Mouse (Mus musculus) heart, postnatal 14 days (tissue): ENCODE measurements around the gene Plxnb1. TPM values are rescaled to one million over a fixed set of nuclear protein-coding genes. Genes with fewer than 3 reads are reported as not detected.
"Not testable (repeated sequence)": the region's sequence is repeated elsewhere in the genome, so short reads cannot be mapped to it uniquely, and the experiment has no call there.

Source experiments
- DNase-seq, 2 experiments: peaks; one replicate each; pipeline ENCODE4 v3.0.0; 2021 to 2022
- intact Hi-C: fragments of 180-260 bp; cut with DNase I; formaldehyde crosslinking; loops from one replicate; pipeline ENCODE4 v1.15.1; 2025
- total RNA-seq, 2 experiments: library from RNA; stranded (reverse); gene quantifications; 2 replicates each; pipeline ENCODE4 v1.2.3; 2021

The Plxnb1 gene
- total RNA-seq, 2 experiments from 2014 or later: 16.3 to 20.0 TPM

DNA sequence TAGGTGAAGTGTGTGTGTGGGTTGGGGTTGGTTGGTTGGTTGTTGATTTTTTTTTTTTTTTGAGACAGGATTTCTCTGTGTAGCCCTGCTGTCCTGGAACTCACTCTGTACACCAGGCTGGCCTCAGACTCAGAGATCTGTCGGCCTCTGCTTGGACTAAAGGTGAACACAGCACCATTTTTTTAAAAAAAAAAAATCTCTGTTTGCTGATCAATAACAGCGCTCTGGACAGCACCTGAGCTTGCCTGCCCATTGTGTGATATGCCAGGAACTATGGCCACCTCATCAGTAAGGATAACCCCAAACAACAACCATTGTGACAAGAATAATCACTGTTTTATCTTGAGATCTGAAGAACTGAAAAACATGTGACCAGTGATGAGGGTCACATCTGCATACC lies 29.9 kb downstream of the Plxnb1 start:
- DNase-seq: no peak
- intact Hi-C loops: loop anchor here (10.0 kb wide), 1 partner anchor 740 kb away; no protein-coding TSS in a partner anchor

DNA sequence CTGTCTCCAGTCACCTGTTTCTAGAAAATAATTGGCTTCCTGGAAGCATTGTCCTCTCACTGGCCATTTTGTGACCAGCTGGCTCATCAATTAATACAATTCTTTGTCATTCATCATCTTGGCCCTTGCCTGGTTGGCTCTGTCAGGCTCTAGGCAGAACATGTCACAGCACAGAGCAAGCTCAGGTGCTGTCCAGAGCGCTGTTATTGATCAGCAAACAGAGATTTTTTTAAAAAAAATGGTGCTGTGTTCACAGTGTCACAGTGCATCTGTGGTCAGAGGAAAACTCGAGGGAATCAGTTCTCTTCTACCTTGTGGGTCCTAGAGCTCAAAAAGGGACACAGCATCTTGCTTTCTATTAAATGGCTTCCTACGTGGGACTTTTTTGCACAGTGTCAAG lies 30.3 kb downstream of the Plxnb1 start:
- no peak for DNase-seq
- intact Hi-C loops: loop anchor here (10.0 kb wide), 1 partner anchor 739 kb away; no protein-coding TSS in a partner anchor

DNA sequence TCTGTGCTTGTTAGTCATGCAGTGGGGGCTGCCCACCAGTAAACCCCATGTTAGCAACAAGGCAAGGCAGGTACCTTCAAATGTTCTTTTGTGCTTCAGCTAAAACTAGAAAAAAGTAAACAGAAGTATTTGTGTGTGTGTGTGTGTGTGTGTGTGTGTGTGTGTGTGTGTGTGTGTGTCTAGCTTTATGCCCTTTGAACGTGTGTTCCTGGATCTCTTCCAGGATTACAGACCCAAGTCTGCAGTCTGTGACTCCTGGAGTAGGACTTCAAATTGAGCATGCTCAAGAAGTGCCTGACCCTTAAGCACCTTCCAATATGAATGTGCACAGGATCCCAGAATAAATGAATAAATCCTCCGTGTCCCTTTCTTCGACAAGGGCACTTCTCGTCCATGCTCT lies 31.9 kb downstream of the Plxnb1 start:
- no peak for DNase-seq
- intact Hi-C loops: loop anchor here (10.0 kb wide), 1 partner anchor 738 kb away; no protein-coding TSS in a partner anchor

DNA sequence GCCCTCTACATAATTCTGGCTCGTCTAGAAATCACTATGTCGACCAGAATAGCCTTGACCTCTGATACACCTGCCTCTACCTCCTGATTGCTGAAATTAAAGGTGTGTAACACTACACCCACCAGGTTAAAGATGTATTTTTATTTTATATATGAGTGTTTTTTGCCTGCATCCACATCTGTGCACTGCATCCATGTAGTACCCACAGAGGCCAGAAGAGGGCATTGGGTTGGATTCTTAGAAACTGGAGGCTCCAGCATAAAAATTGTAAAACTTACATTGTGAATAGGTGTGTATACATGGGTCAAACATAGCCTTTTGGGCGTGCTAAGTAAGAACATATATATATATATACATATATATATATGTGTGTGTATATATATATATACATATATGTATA lies 33.0 kb downstream of the Plxnb1 start:
- peak in 1 of 2 experiments; percentile 60 for DNase-seq
- intact Hi-C loops: loop anchor here (10.0 kb wide), 1 partner anchor 737 kb away; no protein-coding TSS in a partner anchor

DNA sequence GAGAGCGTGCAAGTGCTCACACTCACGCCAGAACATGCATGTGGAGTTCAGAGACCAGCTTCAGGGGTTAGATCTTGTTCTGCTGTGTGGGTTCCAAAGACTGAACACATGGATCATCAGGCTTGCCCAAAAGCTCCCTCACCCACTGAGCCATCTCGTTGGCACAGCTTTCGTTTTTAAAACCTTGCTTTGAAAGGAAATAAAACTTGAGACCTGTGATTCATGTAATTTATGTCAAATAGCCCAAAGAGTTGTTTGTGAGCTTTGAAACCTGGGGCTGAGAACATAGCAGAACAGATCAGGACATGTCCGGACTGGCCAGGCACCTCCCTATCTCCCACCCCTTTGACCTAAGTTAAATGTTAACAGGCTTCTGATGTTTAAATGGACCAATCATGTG lies 34.9 kb downstream of the Plxnb1 start:
- intact Hi-C loops: no loop called here
- no peak for DNase-seq

DNA sequence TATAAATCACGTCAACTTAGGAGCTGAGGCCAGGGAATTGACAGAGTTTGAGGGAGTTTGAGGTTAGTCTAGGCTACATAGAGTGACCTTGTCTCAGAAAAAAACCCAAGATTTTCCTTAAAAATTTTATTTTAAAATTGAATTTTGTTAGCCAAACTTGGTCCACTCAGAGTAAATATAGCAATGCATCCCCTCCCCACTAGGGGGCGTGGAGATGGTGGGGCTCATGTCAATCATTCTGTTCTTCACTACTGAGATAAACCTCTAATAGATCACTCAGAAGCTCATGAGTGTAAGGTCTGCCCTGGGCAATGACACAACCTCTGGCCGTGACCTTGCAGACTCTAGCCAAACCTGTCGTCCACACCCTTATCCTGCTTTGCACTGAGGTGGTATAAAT lies 45.2 kb downstream of the Plxnb1 start:
- DNase-seq, intact Hi-C loops: not testable (repeated sequence)

DNA sequence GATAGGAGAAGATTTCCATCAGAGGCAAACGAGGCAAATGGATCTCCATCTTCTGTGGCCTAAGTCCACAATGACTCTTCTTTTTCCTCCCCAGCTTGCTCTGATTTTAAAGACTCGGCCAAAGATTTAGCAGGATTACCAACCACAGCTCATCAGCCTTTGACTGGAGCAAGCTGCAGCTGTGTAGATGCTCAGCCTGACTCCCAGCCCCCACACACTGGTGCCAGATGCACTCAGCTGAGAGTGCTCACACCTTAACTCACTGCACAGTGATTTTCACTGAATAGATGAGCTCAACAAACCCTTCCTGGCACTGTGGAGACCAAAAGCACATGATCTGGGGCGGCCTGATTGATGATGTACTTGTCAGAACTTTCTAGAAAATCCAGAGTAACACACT lies 66.8 kb downstream of the Plxnb1 start, which contains the start of gene Fbxw21:
TSS of gene Fbxw21 (minus strand) at position 101 of the 400 bp plus-strand sequence.
- no peak for DNase-seq
- intact Hi-C loops: no loop called here

DNA sequence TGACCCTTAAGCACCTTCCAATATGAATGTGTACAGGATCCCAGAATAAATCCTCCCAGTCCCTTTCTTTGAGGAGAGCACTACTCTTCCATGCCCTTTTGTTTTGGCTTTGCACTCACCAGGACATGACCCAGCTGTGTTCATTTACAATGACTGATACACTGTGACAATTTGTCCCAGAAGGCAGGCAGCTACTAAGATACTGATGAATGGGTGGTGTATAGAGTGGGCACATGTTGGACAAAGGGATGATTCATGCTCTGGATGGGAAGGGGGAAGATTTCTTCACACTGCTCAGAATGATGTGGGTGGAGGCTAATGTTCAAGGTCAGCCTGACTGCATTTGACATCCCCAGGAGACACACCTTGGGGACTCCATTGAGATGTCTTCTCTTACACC lies 72.1 kb downstream of the Plxnb1 start:
- intact Hi-C loops: no loop called here
- DNase-seq: no peak

Other genes with a start within 250 kb of the Plxnb1 start
- gene Slc26a6, start 242.1 kb upstream of the Plxnb1 start, total RNA-seq: 10 to 100 TPM; 27.0 TPM
- gene Tmem89, start 180.8 kb upstream of the Plxnb1 start, total RNA-seq: under 1 TPM in 1 of 2 experiments, not detected in 1; 0.41 TPM
- gene Uqcrc1, start 158.8 kb upstream of the Plxnb1 start, total RNA-seq: 1,000 to 10,000 TPM; 2,254 to 2,272 TPM
- gene Col7a1, start 141.8 kb upstream of the Plxnb1 start, total RNA-seq: 1 to 10 TPM in 1 of 2 experiments, under 1 TPM in 1; 0.33 to 1.1 TPM
- under 1 TPM in 1 of 2 experiments, not detected in 1; 0.20 TPM for gene Ucn2, start 109.4 kb upstream of the Plxnb1 start, total RNA-seq
- 1 to 10 TPM; 1.9 to 3.2 TPM for gene Pfkfb4, start 103.6 kb upstream of the Plxnb1 start, total RNA-seq
- gene Shisa5, start 56.8 kb upstream of the Plxnb1 start, total RNA-seq: 10 to 100 TPM; 49.5 to 50.0 TPM
- gene Trex1, start 35.7 kb upstream of the Plxnb1 start, total RNA-seq: 10 to 100 TPM; 10.4 to 10.6 TPM
- gene Atrip, start 21.3 kb upstream of the Plxnb1 start, total RNA-seq: 10 to 100 TPM in 1 of 2 experiments, 1 to 10 TPM in 1; 8.4 to 10.3 TPM
- gene Ccdc51, start 12.9 kb upstream of the Plxnb1 start, total RNA-seq: 10 to 100 TPM; 10.4 to 11.1 TPM
- gene Tma7, start 12.8 kb upstream of the Plxnb1 start, total RNA-seq: 100 to 1,000 TPM; 220 to 279 TPM
- not detected for gene Fbxw21, start 66.7 kb downstream of the Plxnb1 start, total RNA-seq
- gene Fbxw13, start 100.6 kb downstream of the Plxnb1 start, total RNA-seq: not detected
- not detected for gene Fbxw20, start 139.4 kb downstream of the Plxnb1 start, total RNA-seq
- not detected for gene Fbxw14, start 192.3 kb downstream of the Plxnb1 start, total RNA-seq
- not detected for gene Fbxw28, start 244.3 kb downstream of the Plxnb1 start, total RNA-seq